Mouse (Mus musculus) ES-E14 (cell line): ENCODE data around the gene Pip4k2b.

Source experiments
- CHD2 ChIP-seq: IDR thresholded peaks from 2 replicates; pipeline ENCODE4 v1.6.1; 2014; ENCODE audit warnings: mild to moderate bottlenecking, low read depth, low read length, inconsistent platforms
- ZNF384 ChIP-seq: IDR thresholded peaks from 2 replicates; pipeline ENCODE4 v1.6.1; 2012; ENCODE audit warnings: low read depth, low read length, inconsistent platforms

GRCm38 (mm10) chr11:97711200-97711900, 33.2 kb downstream of the Pip4k2b start:
- TF ChIP-seq CHD2, result no peak
- TF ChIP-seq ZNF384, result no peak
